Mouse (Mus musculus): ENCODE measurements around the gene Tob2.

- TF ChIP-seq GATA1 (IDR thresholded peaks at IDR 0.05; ENCODE audit: borderline replicate concordance, low read length) (no peak), FLI1 (IDR thresholded peaks at IDR 0.05; ENCODE audit: low read length) (no peak)
These were observed 23.8 kb upstream of the Tob2 start for GRCm38 (mm10) chr15:81882348-81882747.

Data from megakaryocyte, embryonic 14.5 days (primary cell).